Mouse (Mus musculus) ovary, adult 18-20 months (tissue): ENCODE results near the gene Olfr516.
"Not testable (repeated sequence)": the region's sequence is repeated elsewhere in the genome, so short reads cannot be mapped to it uniquely, and the experiment has no call there.

Experiments
- DNase-seq: peaks from one replicate; pipeline ENCODE4 v3.0.0; 2022; ENCODE audit warnings: low spot score, mixed read lengths

Gene Olfr516

GRCm38 (mm10) chr7:108850429-108850828 lies at the start of gene Olfr516:
Olfr516 (minus strand) TSS chr7:108850529.
- no peak for DNase-seq

DNA sequence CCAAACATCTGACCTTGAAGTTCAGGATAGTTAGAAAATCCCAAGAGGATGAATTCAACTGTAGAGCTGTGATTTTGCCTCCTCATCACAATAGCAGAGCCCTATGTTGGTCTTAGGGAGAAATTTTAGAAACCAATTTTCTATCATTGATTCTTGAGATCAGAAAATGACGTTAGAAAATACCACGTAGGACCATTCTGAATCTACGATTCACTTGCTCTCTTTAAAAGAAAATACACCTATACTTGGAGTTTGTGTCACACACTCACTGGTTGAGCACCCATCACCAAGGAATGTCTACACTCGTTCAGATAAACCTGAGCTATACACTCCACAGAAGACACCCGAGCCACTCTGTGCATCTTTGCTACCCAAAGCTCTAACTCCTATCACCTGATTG lies 44.0 kb upstream of the Olfr516 start, which contains the start of gene Olfr519:
Olfr519 (minus strand) TSS at position 101 of the 400 bp plus-strand sequence.
- no peak for DNase-seq

- DNase-seq, result no peak
Measured at GRCm38 (mm10) chr7:108884906-108885305, 34.6 kb upstream of the Olfr516 start, which contains the start of gene Olfr518. Olfr518 (minus strand) TSS chr7:108885006.

GRCm38 (mm10) chr7:108872279-108872678 lies 21.9 kb upstream of the Olfr516 start, which contains the start of gene Olfr517:
Olfr517 (minus strand) TSS chr7:108872379.
- DNase-seq, result no peak

DNA sequence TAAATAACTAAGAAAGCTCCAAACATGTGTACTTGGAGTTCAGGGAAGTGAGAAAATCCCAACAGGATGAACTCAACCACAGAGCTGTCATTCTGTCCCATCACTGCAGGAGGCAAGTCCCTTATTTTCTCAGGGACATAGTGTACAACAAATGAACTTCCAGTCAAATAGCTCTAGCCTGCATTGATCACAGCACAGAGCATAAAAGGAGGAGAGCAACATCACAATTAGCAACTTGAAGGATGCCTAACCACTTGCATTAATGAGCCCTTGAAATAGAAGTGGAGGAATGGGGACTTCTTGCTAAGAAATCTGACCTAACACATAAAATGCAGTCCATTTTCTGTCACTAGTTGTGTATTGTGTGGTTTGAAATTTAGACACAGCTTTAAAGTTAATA lies 24.4 kb downstream of the Olfr516 start, which contains the start of gene Olfr514:
Olfr514 (minus strand) TSS at position 101 of the 400 bp plus-strand sequence.
- no peak for DNase-seq

DNA sequence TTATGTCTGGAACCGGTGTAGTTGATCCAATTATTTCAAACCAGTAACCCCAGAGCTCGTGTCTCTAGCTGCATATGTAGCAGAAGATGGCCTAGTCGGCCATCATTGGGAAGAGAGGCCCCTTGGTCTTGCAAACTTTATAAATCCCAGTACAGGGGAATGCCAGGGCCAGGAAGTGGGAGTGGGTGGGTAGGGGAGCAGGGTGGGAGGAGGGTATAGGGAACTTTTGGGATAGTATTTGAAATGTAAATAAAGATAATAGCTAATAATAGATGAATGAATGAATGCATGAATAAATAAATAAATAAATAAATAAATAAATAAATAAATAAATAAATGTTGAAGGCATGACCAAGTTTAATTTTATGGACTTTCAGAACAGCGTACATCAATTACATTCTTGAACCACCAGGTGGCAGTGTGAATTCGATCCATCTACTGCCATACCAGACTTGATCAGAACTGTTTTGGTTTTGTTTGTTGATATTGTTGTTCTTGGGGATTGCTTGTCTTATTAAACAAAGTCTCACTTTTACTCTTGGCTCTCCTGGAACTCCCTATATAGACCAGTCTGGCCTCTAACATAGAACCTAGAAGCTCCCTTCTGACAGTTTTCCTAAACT lies 35.6 kb downstream of the Olfr516 start:
- not testable (repeated sequence) for DNase-seq

GRCm38 (mm10) chr7:108797205-108797933 lies 53.0 kb downstream of the Olfr516 start:
- no peak for DNase-seq
